Mouse (Mus musculus): Measurements from ENCODE around the gene Zic4. TPM values are rescaled to one million over a fixed set of nuclear protein-coding genes. Genes with fewer than 3 reads are reported as not detected.

The Zic4 gene
- polyA plus RNA-seq, 1 experiment, result 3.4 TPM

GRCm38 (mm10) chr9:91354434-91355269, 7.6 kb upstream of the Zic4 start:
- H3K4me3 ChIP-seq (ENCODE audit: insufficient read depth, low read length), result no peak overlapping the region
- no peaks in the 10 kb centered on the region for H3K4me1 ChIP-seq (ENCODE audit: control insufficient read depth, insufficient read depth, low read length)
- no peak for TF ChIP-seq CTCF (IDR thresholded peaks at IDR 0.05; ENCODE audit: extremely low read depth, insufficient read depth, low read length)
- no peak for TF ChIP-seq POLR2A (IDR thresholded peaks at IDR 0.05; ENCODE audit: extremely low read depth, insufficient read depth, low read length)
- H3K27ac ChIP-seq (ENCODE audit: insufficient read depth, low read length), result peak overlapping the region; percentile 37; the same call in 1 of the 2 replicates

DNA sequence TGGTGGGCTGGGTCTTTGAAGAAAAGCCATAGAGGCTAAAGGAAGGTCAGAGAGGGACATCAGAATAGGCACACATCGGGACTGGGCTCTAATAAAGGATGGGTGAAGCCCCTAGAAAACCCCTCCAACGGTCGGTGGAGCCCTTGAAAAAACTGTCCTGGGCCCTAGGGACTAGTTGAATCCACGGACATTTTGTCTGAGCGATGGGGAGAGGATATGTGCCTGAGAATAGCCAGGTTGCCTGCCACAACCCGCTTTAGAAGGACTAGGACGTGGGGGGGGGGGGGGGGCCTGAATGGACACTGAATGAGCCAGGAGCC, 7.0 kb upstream of the Zic4 start:
- TF ChIP-seq POLR2A (IDR thresholded peaks at IDR 0.05; ENCODE audit: extremely low read depth, insufficient read depth, low read length) (no peak), CTCF (IDR thresholded peaks at IDR 0.05; ENCODE audit: extremely low read depth, insufficient read depth, low read length) (no peak)
- Histone ChIP-seq H3K27ac (ENCODE audit: insufficient read depth, low read length) (no peak overlapping the region), H3K4me3 (ENCODE audit: insufficient read depth, low read length) (no peak overlapping the region), H3K4me1 (ENCODE audit: control insufficient read depth, insufficient read depth, low read length) (no peaks in the 10 kb centered on the region)

DNA sequence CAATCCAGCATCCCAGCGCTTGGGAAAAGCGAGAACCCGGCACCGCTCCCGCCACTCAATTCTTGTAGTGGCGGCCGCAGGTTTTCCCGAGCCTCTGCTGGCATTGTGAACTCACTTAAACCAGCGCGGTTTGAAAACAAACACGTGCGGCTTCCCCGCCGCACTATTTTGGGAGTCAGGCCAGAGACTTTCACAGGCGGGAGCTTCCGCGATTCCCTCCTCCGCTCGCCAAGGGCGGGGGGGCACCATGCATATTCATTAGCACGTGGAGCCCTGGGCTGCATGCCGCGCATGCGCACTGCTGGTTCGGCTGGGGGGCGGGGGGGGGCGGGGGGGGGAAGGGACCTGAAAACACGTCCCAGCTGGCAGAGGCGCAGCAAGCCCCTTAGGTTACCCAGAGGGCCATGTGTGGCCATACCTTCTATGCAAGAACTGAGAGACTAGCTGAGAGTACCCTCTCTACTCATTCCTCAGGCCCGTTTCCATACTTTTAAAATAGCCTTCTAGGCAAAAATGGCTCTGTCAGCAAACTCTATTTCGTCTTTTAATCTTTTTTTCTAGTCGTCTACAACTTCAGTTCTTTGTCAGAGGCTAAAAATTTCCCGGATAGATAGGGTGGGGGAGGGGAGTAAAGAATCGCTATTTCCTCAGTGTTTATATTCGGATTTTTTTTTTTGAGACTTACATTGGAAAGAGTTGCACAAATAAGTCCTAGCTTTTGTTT, 6.4 kb upstream of the Zic4 start:
- H3K4me1 ChIP-seq (ENCODE audit: control insufficient read depth, insufficient read depth, low read length), result no peaks in the 10 kb centered on the region
- H3K27ac ChIP-seq (ENCODE audit: insufficient read depth, low read length), result no peak overlapping the region
- TF ChIP-seq CTCF (IDR thresholded peaks at IDR 0.05; ENCODE audit: extremely low read depth, insufficient read depth, low read length) (no peak), POLR2A (IDR thresholded peaks at IDR 0.05; ENCODE audit: extremely low read depth, insufficient read depth, low read length) (no peak)
- no peak overlapping the region for H3K4me3 ChIP-seq (ENCODE audit: insufficient read depth, low read length)

DNA sequence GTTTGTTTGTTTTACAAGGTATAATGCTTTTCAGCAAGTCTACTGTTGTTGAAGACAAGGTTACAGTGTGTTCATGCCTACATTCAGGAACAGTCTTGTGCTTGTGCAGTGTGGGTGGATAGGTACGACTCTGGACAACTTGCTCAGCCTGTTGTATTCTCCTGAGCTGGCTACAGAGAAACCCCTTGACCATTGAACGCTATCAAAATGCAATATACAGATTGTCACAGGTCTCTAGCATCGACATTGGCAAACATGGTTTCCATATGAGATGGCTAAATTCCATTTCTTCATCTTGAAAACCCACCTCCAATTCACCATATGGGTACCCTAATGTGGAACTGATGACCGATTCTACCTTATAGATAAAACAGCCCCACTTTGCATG, 5.9 kb upstream of the Zic4 start:
- Histone ChIP-seq H3K4me3 (ENCODE audit: insufficient read depth, low read length) (no peak overlapping the region), H3K4me1 (ENCODE audit: control insufficient read depth, insufficient read depth, low read length) (no peaks in the 10 kb centered on the region), H3K27ac (ENCODE audit: insufficient read depth, low read length) (no peak overlapping the region)
- TF ChIP-seq CTCF (IDR thresholded peaks at IDR 0.05; ENCODE audit: extremely low read depth, insufficient read depth, low read length), result no peak
- no peak for TF ChIP-seq POLR2A (IDR thresholded peaks at IDR 0.05; ENCODE audit: extremely low read depth, insufficient read depth, low read length)

GRCm38 (mm10) chr9:91357321-91357720, 4.9 kb upstream of the Zic4 start:
- TF ChIP-seq CTCF (IDR thresholded peaks at IDR 0.05; ENCODE audit: extremely low read depth, insufficient read depth, low read length), result no peak
- TF ChIP-seq POLR2A (IDR thresholded peaks at IDR 0.05; ENCODE audit: extremely low read depth, insufficient read depth, low read length), result no peak
- Histone ChIP-seq H3K27ac (ENCODE audit: insufficient read depth, low read length) (no peak overlapping the region), H3K4me3 (ENCODE audit: insufficient read depth, low read length) (no peak overlapping the region), H3K4me1 (ENCODE audit: control insufficient read depth, insufficient read depth, low read length) (no peaks in the 10 kb centered on the region)

DNA sequence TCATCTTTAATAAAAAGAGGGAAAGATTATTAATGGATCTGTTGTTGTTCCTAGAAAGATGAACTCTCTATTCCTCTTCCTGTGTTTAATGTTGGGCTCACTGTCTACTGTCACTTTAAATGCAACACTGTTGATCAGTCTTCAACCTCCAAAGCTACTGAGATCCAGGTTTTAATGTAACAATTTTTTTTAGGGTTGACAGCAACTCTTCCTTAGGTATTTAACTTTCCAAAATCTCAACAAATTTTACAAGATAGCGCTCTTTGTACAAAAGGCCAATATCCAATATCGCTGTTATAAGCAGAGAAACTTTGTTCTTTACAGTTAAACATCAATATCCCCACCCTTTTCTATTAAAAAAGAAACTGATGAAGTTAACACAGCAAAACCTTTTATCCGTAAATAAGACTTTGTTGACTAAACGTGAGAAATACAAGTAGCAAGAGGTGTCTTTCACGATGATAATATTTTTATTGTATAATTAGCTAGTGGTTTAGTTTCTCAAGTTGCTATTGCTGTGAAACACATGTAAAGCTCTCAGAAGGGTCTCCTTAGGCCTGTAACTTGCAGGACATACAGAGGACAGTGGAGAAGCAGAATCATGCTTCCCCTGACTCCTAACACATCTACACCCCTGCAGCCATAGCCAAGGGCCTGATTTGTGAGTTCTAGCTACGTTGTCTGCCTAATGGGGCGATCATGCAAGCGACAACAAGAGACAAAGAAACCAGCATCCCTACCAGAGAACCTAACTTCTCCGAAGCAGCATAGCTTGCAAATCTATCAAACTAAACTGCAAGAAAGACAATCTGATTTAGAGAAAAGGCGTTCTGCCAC, 3.1 kb upstream of the Zic4 start:
- no peak for TF ChIP-seq CTCF (IDR thresholded peaks at IDR 0.05; ENCODE audit: extremely low read depth, insufficient read depth, low read length)
- TF ChIP-seq POLR2A (IDR thresholded peaks at IDR 0.05; ENCODE audit: extremely low read depth, insufficient read depth, low read length), result no peak
- no peak overlapping the region for H3K4me3 ChIP-seq (ENCODE audit: insufficient read depth, low read length)
- no peaks in the 10 kb centered on the region for H3K4me1 ChIP-seq (ENCODE audit: control insufficient read depth, insufficient read depth, low read length)
- no peak overlapping the region for H3K27ac ChIP-seq (ENCODE audit: insufficient read depth, low read length)

DNA sequence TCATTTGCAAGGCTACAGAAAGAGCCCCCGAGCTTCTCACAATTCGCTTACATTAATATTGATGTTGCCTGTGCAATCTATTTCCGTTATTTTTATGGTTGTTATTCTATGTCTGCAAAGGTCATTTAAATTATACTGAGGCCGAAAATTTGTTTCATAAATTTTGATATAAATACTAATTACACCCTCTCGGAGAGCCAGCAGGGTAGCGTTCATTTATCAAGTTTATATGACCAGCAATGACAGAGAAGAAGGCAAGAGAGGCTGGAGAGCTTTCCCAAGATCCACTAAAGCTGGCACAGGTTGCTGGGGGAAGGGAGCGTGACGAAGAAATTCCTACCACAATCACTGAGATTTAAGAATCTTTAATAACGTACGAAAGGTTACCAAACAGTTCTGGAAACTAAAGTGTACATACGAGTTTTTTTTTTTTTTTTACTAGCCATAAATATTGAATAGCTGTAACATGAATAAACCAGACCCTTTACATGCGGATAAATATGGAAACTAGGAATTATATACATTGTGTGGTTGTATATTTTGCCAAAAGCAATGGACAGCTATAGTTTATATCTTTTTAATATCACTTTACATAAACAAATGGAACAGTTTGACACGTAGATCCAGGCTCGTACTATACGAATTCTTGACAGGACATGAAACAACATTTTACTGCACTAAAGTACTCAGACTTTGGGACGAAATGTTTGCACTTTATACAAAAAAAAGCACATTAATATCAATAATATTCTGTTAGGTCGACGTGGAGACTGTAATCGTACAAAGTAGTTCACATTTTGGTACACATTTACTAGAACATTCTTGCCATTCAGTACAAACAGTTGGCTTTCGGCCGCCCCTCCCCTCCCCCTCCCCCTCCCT, 1.8 kb upstream of the Zic4 start:
- no peaks in the 10 kb centered on the region for H3K4me1 ChIP-seq (ENCODE audit: control insufficient read depth, insufficient read depth, low read length)
- TF ChIP-seq CTCF (IDR thresholded peaks at IDR 0.05; ENCODE audit: extremely low read depth, insufficient read depth, low read length) (no peak), POLR2A (IDR thresholded peaks at IDR 0.05; ENCODE audit: extremely low read depth, insufficient read depth, low read length) (no peak)
- H3K27ac ChIP-seq (ENCODE audit: insufficient read depth, low read length), result no peak overlapping the region
- no peak overlapping the region for H3K4me3 ChIP-seq (ENCODE audit: insufficient read depth, low read length)

GRCm38 (mm10) chr9:91361033-91361855, 969 bp upstream of the Zic4 start:
- TF ChIP-seq CTCF (IDR thresholded peaks at IDR 0.05; ENCODE audit: extremely low read depth, insufficient read depth, low read length) (no peak), POLR2A (IDR thresholded peaks at IDR 0.05; ENCODE audit: extremely low read depth, insufficient read depth, low read length) (no peak)
- no peak overlapping the region for H3K27ac ChIP-seq (ENCODE audit: insufficient read depth, low read length)

More at GRCm38 (mm10) chr9:91361033-91361855, 969 bp upstream of the Zic4 start:
- Histone ChIP-seq H3K4me1 (ENCODE audit: control insufficient read depth, insufficient read depth, low read length) (no peaks in the 10 kb centered on the region), H3K4me3 (ENCODE audit: insufficient read depth, low read length) (no peak overlapping the region)

Data from cortical plate, adult 2 months (tissue).